Mouse (Mus musculus) embryo, embryonic 9.5 days (tissue): ENCODE data around the gene Lzts2.

Source experiments
- DNase-seq: peaks from one replicate; pipeline ENCODE4 v3.0.0-alpha.2; 2017; ENCODE audit errors: extremely low spot score

Lzts2 gene

DNA sequence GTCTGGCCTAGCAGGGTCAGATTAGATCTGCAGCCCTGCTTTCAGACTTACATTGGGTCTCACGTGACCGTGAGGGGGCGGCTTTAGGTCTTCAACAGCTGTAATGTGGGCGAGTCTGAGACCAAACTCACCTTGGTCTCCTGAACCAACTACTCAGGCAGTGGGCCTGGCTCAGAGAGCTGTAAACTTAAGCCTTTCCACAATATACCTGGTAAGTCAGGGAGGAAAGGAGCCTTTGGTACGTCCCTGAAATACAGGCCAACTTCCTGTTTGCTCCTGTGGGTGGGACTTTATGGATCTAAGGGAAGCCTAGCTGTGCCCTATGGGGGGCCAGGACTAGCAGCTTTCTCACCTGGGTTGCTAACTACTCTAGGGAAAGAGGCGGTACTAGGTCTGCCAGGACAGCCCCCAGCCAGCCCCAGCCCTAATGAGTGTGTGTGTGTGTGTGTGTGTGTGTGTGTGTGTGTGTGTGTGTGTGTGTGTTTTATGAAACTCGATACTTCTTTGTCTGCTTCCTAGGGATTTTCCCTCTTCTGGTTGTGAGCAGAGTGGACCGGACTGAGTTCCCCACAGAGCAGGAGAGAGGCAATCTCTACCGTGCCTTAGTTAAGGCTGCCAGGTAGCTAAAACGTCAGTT, at the start of gene Lzts2:
Lzts2 (plus strand) TSS at position 80 of the 637 bp plus-strand sequence.
- DNase-seq, result no peak

DNA sequence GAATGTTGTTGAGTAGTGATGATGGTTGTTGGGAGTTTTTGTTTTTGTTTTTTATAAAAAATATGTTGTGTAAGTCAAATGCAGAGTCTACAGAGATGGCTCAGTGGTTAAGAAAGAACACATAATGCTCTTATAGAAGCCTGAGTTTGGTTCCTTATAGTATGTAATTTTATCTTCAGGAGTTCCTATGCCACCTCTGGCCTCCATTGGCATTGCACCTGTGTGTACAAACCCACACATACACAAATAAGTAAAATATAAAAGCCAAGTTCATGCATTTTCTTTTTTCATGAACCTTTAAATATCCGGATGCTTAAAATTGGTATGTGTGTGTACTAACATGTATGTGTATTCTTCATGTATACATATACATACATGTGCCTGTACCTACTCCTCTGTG, 48.2 kb upstream of the Lzts2 start:
- DNase-seq, result no peak

DNA sequence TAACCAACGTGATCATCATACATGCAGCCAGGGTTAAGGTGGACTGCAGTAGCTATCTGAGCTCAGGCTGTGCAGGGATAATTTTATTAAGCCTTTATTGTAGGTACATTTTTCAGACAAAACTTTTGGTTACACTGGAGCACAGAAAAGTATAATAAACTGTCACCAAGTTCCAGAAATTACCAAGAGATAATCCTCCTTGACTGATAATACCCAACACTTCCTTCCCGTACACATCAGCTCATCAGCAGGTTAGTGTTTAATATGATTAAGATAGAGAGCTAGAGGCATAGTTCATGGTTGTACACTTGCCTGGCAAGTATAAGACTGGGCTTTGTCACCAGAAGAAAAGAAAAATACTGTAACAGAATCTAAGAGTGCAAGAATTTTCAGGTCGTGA, 45.9 kb upstream of the Lzts2 start:
- DNase-seq, result no peak

DNA sequence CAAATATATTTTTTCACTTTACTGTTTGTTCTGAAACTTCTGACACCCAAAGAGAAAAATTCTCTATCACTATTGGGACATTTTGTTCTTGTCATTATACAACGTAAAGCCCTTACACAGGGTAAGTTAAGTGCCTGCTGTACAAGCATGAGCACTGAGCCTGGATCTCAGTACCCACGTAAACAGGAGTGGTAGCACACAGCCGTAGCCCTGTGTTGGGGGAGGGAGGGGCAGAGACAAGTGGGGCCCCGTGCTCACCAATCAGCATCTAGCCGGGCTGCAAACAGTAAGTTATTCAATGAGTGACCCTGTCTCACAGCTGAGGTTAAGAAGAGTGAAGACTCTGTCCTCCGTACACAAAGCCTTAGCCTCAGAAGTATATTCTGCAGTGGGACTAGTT, 37.6 kb upstream of the Lzts2 start:
- DNase-seq, result no peak

DNA sequence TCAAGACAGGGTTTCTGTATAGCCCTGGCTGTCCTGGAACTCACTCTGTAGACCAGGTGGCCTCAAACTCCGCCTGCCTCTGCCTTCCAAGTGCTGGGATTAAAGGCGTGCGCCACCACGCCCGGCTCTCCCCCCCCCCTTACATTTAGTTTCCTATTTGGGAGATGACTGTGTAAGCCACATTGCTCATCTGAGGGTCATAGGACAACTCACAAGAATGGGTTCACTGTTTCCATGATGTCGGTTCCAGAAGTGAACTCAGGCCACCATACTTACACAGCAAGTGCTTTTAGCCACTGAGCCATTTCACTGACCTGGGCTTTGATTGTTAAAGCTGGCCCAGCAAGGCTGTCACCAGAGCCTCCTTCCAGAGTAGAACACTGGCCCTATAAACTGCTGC, 37.1 kb upstream of the Lzts2 start:
- DNase-seq, result no peak

DNA sequence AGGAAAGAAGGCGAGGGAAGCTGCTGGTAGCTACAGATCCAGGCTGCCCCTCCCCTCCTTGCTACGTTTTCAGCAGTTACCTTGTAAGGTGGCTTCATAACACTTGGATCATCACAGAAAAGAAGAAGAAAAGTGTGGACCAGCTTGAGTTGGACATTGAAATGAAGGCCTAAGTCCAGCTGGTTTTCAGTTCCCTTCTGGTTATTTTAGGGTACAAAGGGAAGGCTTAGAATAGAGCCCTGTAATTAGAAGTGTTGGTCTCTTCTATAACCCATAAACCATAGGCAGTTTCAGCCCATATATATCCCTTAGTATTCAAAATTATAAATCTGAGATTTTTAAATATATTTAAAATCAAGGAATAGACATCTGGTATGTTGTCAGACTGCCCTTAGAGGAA, 33.4 kb upstream of the Lzts2 start:
- DNase-seq, result no peak

DNA sequence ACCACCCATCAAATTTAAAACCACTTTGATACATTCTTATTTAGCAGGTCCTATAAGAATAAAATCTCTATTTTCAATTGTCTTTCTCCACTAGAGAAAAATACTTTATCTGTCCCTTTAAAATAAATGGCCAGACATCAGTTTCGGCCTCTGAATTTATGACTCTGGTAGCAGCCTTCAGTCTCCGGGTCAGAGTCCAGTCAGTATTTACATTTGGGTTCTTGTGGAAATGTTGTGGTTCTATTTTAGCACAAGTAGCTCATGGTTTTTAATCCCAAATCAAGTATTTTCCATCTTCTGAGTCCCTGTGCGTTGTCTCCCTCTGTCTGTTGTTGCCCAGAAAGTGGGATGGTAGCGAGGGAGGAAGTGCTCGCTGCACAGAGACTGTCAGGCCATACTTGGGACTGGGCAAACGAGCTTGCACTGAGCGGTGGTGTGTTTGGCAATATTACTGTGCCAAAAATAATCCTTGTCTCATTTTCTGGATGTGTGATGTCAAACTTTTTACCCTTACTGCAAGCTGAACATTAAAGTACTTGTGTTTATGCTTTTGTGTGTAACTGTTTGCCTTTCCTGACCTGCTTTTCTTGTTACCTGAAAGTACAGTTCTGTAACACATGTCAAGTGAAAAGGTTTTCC, 31.6 kb upstream of the Lzts2 start:
- no peak for DNase-seq

DNA sequence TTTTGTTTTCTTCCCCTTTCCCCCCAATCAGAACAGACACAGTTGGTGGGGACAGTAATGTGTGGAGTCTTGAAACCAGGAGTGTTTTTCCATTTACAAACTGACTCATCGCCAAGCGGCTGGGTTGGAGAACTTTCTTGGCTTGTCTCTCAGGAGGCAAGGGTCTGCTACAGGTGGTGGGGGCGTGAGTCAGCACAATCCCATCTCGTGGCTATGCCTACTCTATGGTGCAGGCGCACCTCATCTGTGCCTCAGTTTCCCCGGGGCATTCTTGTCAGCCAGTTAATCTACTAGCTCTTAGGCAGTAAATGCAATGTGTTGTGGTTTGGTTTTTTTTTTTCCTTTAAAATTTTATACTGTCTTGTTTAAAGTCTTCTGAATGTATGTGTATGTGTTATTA, 30.8 kb upstream of the Lzts2 start:
- DNase-seq, result no peak

DNA sequence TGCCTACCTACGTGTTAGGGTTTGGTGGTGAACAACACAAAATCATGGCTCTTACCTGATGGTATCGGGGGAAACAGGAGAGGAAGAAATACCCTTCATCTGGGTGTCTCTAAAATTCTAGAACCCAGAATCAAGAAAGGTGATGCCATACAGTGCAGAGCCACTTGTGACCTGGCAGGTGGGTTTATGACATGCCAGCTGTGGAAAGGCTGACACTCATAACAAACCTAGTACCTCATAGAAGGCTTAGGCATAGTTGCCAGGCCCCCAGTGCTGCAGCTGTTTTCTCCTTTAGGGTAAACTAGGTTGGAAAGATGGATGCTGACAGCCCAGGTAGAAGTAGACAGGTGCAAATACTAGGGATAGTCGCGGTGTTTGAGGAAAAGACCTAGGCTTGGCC, 29.8 kb upstream of the Lzts2 start:
- DNase-seq, result no peak

DNA sequence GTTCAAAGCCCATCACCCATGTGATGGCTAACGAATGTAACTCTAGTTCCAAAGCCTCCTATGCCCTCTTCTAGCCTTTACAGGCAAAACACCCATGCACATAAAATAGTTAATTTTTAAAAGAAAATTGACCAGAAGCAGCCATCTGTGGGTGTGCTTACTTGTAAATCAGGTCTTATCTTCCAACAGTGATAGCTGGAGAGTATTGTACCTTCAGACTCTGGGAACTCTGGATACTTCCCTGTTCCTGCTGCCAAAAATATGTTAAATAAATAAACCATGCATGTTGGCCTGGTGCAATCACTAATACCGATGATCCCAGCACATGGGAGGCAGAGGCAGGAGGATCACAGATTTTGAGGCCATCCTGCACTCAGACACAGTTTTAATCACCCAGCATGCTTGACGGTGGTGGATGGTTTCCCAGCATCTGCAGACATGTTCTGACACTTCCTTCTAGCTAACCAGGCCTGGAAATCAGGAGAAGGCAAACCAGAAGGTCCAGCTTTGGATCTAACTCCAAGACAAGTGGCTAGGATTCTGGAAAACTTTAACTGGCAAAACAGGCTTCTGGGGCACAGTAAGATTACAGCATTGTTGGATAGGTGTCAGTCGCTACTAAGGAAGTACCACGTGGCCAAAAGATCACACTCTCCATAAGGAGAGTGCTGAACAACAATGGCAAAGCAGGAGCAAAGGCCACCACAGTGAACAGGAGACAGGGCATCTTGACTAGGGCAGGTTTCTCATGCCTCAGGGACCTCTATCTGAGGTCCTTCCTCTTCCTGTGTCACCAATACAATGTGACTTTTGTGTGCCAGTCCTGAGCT, 28.8 kb upstream of the Lzts2 start:
- no peak for DNase-seq

DNA sequence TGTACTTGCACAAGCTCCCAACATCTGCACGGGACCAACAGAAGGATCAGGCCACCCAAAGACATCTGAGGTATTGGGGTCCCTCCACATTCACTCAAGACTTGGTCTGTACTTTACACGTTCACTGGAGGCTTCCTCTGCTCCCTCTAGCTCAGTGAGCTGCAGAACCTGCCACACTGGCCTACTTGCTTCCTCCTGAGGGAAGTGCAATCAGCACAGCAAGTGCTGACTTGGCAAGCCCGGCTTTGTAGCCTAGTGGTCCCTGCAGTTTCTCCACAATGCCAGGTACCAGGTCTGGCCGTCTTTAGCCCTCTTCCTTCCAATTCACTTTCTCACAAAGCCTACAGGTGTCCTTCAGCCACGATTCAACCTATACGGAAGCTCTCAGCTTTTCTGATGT, 27.2 kb upstream of the Lzts2 start:
- DNase-seq, result no peak

DNA sequence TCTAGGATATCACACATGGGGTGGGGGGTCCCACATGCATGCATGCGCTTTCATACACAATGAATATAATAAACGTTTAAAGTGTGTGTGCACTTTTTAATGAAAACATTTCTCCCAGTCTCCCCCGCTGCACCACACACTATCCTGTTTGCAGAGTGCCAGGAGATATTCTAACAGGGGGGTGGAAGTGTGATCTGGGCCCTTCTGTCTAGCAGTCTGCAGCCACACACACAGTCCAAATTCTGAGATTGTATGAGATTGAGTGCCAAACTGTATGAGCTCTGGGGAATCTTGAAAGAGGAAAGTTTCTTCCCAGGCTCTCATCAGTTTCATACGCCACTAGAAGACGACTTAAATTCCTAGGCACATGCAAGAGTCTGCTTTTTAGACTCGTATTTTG, 26.4 kb upstream of the Lzts2 start:
- no peak for DNase-seq

DNA sequence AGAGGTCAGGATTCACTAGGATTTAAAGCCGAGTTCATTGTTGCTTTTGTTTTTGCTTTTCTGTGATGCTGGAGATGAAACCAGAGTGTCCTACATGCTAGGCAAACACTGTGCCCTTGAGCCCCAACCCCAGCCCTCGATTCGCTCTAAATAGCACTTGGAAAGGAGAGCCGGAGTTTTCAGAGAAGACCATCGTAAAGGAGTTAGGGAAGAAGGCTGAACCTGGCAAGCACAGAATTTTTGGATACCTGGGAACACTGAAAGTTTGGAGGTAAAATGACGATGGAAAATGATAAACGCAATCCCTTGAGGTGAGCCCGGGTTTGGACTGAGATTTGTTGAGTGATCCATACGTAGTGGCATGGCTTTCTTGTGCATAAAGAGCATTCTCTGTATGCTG, 25.9 kb upstream of the Lzts2 start:
- no peak for DNase-seq

DNA sequence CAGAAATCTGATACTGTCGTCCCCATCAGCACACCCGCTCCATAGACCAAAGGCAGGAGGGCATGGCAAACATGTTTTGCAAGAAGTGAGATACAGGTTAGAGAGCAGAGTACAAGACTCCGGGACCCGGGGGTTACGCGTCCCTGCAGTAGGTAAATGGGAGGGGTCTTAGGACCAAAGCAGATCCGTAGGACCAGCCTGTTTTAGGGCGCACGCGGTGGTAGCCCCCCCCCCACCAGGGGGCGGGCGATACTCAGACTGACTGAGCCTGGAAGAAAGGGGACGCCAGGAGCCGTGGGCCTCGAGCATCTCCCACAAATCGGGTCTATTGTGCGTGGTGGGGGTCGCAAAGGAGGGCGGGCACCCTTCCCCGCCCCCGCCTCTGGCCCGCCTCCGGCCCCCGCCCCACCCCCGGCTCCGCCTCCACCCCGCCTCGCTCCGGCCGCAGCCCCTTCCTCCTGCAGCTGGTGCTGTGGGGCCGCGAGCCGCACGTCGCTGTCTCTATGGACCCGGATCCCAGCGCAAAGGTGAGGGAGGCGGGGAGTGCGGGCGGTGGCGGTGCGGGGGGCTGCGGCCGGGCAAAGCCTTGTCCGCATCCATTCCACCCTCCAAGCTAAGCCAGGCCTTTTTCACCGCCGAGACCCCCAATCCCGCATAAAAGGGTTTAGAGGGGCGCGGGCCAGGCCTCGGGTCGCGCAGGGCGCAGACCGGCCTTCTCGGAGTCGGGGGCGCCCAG, 25.2 kb upstream of the Lzts2 start, which contains the start of gene Sema4g:
Sema4g (plus strand) TSS at position 271 of the 736 bp plus-strand sequence.
- DNase-seq, result peak; percentile 78

DNA sequence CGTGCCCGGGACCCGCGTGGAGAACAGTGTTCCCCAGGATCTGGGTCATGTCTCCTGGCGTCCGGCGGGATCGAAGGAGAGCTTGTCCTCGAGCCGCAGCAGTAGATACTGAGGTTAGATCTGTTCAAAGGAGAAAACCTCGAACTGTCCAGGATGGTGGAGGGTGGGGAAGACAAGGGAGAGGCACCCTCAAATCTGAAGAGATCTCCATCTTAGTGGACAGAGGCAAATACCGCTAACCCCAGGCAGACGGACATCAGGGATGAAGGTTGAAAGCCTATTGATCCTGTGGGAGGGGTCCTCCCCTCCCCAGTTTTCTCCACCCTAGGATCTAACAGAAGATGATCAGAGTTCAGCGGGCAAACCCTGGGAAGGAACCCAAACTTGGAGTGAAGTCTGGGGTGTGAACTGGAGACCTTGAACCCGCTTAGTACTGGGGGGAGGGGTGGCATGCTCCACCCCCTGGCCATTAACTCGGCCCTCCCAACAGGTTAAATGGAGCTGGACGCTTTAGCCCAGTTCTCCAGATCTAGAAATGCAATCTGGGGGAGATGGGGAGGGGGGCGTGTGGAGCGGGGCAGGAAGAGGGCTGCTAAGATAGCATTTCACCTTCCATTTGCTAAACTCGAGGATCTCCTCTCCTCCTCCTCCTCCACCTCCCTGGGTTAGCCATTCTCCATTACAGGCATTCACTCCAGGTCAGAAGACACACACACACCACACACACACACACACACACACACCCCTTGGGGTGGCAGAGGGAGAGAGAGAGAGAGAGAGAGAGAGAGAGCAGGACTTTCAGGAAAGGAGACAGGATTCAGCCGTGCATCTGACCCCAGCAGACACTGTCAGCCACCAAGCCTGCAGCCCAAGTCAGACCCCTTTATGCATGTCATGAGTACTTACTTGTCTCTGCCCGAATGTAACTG, 24.4 kb upstream of the Lzts2 start:
- DNase-seq, result no peak

DNA sequence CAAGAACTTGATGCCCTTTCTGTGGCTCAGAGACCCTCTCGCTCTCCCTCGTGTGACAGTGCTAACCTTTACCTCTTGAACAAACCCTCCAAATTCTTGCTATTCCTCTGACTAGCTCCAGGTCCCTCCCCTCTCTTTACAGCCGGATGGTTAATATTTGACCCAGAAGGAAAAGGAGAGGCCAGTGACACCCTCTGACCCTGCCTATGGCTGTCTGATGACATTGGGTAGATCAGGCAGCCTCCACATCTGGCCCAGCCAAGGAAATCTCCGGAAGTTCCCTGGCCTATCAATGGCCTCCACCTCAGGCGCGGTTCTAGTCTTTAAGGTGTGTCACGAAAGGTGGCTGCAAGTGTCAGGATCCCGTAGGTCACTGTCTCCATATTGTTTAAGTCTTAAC, 23.2 kb upstream of the Lzts2 start:
- DNase-seq, result no peak

DNA sequence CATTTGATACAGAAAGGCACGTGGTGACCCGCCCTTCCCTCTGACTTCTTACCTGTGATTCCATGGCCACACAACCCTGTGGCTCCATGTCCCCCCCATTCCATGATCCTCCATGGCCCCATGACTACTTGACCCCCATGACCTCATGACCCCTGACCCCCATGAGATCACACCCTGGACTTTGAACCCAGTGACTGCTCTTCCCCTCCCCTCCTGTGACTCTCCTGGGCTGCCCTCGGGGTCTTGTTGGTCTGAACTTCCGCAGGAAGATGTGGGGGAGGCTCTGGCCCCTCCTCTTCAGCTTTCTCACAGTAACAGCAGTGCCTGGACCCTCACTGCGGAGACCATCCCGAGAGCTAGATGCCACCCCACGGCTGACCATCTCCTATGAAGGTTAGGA, 22.0 kb upstream of the Lzts2 start:
- DNase-seq, result no peak

DNA sequence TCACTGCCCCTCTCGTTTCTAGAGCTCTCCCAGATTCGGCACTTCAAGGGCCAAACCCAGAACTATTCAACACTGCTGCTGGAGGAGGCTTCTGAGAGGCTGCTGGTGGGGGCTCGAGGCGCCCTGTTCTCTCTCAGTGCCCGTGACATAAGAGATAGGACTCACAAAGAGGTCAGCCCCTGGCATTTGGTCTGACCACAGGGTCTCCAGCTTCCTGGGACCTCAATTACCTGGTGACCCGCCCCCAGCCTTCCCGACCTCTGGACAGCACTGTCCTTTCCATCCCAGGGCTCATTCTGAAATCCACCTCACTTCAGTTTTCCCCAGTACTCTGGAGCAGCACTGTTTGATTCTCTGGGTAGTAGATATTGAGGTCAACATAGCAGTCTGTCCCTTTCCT, 21.5 kb upstream of the Lzts2 start:
- DNase-seq, result no peak

DNA sequence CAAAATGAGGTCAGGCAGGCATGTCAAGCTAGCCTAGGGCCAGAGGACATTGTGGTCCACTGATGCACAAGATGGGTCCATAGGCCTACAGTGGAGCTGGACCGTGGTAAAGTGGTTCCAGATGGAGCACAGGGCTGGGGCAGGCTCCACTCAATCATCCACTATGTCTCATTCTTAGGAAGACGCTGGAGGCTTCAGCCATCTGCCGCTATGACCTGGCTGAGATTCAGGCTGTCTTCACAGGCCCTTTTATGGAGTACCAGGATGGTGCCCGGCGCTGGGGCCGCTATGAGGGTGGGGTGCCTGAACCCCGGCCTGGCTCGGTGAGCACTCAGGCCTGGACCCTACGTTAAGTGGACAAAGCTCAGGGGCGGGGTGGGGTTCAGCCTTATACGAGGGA, 16.4 kb upstream of the Lzts2 start:
- DNase-seq, result no peak

DNA sequence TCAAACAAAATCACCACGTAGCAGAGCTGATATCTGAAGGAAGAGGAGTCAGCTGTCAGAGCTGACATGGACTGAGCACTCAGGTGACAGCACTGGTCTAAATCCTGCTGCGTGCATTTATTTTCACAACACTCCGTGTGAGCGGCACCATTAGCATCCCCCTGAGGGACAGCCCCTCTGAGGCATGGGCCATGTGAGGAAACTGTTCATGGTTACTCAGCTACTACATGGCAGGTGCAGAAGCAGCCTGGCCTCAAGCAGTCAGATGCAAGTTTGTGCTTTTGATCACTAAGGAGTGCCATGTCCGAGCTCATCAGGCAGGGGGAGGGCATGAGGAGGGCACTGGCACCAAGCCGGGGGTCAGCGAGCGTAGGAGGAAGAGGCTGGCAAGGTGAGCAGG, 14.6 kb upstream of the Lzts2 start:
- no peak for DNase-seq

DNA sequence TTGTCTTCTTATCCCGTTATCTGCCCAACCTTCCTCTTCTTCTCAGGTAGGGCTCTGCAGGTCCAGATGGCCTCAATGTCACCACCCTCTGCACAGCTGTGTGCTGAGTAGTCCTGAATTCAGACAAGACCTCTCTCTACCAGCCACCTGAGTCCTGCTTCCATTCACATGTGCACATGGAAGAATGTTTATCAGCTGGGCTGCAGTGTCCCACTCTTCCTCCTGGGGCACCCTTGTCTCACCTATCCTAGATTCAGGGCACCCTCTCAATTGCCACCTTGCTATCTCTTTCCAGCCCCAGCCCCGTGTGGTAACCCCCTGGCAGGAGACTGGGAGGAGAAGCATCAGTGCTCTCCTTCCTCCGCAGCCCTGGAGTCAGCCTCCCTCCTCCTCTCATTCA, 11.9 kb upstream of the Lzts2 start:
- no peak for DNase-seq
